Mouse (Mus musculus) retina, adult 2 months (tissue): ENCODE results near the gene Olfm3.

Source experiments
- DNase-seq: peaks from one replicate; pipeline ENCODE4 v3.0.0-alpha.2; 2012; ENCODE audit warnings: low read depth, low spot score

The Olfm3 gene

DNA sequence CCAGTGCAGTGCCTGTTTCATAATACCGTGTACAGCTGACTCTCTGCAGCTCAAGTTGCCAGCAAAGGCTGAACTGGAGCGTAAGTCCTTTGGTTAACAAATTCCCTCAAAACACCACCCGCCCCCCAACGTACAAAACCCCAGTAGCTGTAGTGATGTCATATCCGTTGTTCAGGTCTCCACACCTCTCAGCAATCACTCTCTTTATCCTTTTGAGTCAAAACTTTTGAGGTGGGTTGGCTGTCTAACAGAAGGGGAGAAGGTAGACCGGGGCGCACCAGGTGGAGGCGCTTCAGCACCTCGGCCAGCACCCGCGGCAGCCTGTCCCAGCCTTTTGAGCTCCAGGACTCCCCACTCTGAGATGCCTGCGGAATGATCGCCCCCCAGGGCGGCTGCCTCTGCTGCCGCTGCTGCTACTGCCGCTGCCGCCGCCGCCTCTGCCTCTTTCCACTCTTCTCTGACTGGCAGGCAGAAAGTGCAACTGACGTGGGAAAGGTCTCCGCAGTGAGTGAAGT is at the start of gene Olfm3:
Gene Olfm3 (plus strand): TSS at position 155 of the 515 bp plus-strand sequence.
- no peak for DNase-seq

DNA sequence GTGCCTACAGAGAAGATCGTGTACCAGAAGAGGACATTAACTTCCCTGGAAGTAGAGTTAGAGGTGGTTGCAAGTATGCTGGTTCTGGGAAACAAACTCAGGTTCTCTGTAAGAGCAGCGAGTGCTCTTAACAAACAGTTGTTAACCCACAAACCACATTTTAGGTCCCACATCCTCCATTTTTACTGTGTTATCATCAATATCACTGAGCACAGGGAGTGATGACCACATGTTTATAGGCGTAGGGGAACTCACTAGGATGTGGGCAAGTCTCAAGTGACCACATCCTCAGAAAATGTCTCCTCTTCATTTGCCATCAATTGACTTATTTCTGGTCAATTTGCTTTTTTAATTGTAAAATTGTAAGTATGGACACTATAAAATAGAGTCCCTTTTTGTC is 14.1 kb upstream of the Olfm3 start:
- no peak for DNase-seq

DNA sequence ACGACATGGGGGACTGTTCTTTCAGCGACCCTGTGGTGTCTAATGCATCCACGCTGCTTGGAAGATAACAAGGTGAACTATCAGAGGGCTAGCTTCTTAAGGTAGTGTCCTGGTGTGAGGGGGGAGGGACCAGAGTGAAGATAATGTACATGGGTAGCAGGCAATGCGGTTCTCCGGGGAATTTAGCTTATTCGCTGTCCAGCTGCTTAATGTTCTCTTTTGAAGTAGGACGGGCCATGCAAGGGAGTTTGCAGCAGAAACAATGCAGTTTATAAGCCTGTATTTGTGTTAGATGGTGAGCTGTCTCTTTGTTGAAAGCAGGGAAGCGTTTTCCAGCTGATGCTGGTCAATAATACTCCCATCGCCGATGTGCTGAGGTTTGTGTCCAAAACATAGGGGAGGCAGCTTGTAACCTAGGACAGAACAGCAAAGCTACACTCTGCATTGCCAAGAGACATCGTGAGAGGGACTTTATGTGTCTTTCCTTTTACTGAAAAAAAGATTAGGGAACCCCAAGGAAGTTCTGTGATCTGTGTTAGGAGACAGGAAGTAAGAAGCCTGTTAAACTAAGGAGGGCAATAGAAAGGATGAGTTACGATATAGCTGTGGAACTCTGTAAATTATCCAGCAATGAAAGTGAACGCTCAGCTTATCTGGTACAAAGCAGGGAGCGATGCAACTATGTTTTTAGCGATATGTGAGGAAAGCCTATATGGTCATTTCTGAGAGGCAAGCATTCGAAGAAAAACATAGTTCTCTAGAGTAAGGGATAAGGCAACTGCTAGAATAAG is 950 bp downstream of the Olfm3 start:
- no peak for DNase-seq

DNA sequence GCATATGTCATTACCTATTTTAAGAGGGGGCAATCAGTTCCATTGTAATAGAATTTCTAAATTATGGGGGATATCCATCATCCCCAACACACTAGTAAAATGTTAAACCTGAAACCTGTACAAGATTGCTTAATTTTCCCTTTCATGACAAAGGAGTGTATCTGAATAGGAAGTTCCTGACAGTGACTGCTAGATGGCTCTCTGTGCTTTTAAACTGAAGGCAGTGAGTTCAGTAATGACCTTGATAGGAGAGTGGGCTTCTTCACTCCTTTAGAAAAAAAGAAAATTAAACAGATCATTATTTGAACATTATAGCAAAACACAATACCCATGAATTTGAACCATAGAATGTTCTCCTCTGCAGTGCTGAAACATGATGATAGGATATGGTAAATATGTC is 3.7 kb downstream of the Olfm3 start:
- no peak for DNase-seq

DNA sequence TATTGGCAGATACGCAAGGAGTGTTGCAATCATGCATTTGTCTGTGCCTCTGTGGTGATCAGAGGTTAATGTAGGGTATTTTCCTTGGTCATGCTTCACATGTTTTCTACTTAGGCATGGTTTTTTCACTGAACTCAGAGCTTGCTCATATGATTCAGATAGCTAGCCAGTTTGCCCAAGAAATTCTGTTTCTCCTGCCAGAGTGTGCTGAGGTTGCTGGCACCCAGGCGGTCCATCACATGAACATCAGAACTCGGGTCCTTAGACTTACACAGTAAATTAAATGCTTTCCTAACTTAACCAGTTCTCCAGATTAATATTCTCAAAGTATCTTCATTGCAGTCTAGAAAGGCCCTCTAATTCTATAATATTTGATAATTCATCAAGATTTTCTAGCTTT is 5.0 kb downstream of the Olfm3 start:
- no peak for DNase-seq

DNA sequence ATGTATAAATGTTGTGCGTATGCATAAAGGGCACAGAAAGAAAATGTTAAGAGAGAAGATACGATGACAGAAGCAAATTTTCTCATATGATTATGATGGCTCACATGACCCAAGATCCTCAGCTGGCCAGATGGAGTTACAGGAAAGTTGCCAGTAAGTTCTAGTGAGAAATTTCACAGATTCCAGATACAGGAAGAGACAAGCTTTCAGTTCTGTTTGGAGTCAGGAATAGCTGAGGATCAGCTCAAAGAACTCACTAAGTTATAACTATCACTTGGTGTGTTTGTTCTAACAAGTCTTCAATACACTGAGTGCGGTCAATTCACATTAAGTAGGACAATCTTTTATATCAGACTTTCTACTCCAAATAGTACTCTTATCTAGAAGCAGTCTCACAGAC is 16.2 kb downstream of the Olfm3 start:
- no peak for DNase-seq

DNA sequence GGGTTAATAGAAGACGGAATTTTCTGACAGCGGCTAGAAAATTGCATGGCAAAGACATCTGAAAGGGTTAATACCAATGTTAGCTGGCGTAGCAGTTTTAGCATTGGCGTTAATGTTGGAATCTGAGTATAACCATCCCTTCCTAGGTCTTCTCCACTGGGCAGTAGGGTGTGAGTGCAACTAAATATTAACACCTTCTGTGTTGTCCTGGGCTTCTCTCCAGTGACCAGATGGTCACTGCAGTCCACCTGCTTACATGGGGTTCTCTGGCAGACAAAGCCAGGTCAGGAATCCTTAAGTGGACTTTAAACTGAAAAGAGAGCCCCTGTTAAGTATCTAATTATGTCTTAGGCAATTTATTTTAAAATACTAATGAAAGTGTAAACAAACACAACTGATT is 25.7 kb downstream of the Olfm3 start:
- no peak for DNase-seq

DNA sequence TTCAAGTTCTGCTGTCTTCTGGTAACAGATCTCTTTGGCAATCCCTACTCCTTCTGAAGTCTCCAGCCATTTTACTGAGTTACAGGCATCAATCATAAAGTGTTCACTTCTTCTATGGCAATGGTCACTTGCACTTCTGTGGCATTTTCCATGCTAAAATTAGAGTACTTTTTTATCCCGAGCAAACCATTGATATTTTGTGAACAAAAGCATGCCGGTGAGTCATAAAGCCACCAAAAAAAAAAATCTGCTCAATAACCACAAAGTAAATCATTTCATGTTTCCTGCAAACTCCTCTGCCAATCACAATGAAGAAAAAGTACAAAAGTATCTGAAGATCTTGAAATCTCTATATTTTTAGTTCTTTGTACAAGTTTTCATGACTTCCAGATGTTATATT is 26.5 kb downstream of the Olfm3 start:
- no peak for DNase-seq

DNA sequence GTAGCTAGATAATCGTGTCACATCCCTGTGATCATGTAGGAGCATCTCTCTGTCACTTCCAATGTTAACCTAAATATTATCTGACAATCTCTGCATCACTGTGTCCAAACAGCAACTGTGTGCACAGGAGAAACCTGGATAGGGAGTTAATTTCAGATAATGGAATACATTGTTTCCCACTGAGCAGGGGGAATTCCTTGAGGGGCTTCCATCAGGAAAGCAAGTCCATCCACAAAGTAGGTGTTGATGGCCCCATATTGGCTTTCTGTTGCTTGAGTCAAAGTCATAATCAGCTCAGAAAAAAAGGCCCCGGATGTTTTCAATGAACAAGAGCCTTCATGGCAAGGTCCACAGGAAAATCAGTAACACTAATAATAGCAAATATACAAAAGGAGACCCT is 26.9 kb downstream of the Olfm3 start:
- no peak for DNase-seq

DNA sequence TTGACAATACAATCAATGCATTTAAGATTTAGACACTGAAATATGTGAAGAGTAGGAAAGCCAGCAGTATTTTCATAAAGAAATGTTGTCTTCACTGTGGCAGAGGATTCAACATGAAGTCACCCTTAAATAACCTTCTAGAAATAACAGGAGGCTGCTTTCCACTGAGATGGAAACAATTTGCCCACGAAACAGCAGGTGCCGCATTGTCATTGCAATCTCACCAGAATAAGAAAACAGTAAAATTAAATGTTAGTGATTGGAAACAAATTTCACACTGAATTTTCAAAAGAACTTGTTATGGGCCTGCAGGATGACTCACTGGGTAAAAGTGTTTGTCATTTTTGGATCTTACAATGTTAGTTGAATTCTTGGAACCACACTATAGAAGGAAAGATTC is 29.0 kb downstream of the Olfm3 start:
- DNase-seq = no peak

DNA sequence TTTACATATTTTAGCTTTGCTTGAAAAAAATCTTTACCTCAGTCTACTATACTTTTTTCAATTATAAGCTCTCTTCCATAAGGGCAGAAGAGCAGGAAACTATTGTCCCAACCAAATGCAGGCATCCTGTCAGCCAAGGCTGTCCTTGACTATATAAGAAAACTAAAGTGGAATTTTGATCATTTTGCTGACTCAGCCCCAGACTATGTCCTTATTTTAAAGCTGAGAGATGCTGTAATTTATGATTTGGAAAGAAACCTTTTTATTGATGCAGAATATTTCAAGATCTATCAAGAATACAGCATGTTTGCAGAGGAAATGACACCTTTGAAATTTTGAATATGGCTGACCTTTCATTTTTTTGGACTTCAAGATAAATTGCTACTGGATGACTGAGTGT is 51.0 kb downstream of the Olfm3 start:
- DNase-seq = no peak

DNA sequence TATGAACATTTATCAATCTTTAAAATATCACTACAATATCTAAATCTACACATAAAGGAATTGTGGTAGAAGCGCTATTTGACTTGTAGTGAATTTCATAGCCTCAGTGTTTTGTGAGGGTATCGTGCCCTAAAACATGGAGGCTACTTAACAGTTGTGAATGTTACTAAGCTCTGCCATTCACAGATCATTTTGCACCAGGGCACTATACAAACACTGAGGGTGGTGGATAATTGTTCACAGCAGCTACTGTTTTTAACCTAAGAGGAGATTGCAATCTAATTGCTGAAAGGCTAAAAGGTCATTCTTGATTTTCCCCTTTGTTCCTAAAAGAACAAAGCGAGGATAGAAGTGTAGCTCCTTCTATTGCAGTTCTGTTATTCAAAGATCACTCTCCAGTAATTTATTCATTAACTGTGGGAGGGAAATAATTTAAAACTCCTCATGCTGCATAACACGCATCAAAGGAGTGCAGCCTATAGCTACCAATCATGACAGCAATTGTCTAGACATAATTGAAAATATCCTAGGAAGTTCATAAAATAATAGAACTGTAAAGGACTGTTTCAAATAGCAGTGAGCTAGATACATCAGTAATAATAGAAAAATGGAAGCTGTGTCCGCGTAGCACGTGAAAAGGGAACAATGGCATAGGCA is 55.6 kb downstream of the Olfm3 start:
- DNase-seq = no peak

DNA sequence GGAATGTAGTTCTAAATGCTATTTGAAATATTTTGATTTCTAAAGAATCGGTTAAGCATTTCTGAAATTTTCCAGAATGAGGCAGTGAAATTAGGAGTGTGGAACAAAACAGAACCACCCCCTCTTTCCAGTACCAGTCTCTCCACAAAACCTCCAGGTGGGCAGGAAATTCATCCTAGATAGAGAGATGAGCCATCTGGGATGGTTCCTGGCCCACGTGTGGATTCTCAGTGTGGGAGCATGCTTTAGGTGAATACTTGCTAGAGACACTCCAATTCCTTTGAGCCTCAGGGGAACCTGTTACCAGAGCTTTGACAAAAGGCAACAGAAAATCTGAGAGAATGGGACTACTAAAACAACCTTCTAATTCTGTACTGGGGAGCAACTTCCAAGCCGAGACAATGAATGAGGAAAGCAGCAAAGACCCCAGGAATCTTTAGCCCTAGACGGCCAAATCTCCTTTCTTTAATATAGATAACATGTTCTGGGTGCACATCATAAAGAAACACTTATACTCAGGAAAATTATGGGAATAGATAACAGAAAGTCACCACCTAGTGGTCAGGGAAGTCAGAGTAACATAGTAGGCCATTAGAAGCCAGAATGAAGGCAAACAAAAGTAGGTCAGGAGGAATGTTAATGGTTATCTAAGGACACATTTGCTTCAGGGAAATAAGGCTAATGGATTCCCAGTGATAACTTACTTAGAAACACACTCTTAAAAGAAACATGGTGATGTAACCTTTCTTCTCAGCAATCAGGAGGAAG is 58.6 kb downstream of the Olfm3 start:
- no peak for DNase-seq

DNA sequence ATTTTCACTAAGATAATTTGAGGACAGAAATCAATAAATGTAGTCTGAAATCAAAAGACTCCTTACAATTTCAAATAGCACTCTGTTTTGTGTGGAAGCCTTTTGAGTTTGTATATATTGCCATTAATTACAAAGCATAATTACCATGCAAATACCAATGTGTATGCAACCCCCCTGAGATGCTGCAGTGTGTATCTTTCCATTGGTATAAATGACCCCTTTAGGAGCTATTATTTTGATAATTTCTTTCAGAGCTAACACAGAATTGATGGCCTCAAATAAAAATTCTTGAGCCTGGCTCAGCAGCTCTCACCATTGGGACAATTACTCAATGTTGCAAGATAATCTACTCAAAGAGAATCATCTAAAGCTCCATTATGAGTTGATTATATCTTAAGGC is 67.3 kb downstream of the Olfm3 start:
- no peak for DNase-seq

DNA sequence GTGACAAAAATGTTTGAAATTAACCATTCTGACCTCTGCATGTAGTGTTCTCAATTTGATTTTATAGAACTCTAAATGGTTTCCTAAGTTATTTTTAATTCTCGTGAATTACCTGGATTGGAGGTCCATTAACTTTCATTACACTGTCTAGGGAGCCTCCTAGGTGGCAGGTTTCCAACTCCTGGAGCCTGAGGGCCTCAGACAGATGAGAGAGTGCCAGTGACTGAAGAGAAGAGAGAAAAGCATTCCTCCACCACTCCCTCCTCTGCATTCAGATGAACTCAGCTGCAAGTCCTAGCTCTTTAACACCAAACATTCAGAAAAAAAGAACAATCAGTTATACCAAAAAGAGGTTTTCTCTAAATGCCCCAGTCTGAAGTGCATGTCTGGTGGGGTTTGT is 68.6 kb downstream of the Olfm3 start:
- no peak for DNase-seq

DNA sequence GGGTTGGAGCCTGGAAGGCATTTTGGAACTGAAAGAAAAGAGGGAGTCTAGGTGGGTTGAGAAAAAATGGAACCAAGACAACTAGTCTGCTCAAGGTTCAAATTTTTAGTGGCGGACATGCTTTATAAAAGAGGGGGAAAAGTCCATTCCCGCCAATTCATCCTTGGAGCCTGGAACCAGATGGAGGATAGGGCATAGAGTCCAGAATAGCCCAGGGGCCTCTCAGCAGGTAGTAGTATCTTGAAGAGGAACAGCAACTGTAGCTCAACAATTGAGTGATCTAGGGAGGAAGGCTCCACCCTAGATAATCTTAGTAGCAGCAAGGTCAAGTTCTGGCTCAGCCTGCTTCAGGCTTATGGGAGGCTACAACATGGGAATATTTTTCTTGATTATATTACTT is 87.0 kb downstream of the Olfm3 start:
- DNase-seq = no peak

DNA sequence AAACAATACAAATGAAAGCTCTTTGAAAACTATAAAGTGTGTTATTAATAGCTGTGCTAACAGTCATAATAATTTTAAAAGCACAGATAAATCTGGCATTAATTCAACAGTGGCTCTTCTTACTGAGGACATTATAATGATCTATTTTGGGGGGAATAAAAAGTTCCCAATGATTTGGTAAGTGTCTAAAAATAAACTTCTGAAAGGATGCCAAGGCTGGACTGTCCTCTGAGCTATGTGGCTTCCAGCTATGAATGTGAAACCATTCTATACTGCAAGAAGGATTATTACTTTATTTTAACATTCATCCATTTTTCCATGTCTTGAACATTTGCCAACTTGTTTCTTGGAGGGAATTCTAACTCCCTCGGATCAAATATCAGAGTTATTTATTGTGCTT is 92.1 kb downstream of the Olfm3 start:
- DNase-seq = no peak

DNA sequence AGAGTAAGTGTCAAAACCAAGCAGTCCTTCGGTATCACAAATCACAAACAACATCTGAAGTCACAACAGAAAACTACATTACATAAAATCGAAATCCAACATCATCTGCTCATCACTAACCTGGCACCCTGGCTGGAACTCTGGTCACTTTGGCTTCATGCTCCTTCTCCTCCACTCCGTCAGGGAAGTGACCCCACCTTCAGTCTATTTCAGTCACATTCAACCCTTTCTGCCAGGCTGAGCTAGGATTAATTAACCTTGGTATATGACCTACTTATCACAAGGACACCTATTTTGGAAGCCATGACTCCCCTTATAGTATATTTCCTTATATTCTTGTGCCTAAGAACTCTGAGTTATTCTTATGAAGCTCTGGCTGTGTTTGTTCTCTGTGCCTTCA is 123.7 kb downstream of the Olfm3 start:
- DNase-seq = no peak

DNA sequence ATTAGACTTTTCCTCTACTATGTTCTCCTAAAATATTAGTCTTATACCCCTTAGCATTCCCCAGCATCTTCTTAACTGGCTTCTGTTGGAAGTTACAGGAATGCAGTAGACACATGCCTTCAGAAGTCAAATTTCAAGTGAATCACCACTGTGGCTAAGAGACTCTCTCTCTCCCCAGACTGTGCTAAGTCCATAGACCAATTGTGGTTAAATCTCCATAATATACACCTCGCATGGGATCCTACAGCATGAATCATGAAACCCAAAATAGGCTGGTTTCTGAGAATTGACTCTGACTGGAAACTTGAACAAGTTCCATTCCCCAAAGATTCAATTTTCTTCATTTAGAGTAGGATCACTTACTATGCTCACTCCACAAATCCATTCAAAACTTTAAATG is 124.2 kb downstream of the Olfm3 start:
- no peak for DNase-seq

DNA sequence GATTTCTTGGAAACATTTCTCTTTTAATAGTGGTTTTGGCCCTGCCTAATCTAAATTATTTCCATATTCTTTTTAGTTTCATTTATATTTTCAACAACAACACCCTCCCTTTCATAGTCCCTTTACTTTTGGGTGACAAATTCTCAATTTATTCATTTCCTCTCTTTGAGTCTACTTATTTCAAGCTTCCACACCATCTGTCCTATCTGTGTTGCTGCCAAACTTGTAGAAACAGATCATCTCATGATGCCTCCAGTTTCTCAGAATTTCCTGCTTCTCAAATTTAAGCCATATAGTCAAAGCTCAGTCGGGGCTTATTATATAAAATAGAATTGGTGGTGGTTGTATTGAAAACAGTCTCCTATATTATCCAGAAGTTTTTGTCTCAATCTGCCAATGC is 124.7 kb downstream of the Olfm3 start:
- no peak for DNase-seq

DNA sequence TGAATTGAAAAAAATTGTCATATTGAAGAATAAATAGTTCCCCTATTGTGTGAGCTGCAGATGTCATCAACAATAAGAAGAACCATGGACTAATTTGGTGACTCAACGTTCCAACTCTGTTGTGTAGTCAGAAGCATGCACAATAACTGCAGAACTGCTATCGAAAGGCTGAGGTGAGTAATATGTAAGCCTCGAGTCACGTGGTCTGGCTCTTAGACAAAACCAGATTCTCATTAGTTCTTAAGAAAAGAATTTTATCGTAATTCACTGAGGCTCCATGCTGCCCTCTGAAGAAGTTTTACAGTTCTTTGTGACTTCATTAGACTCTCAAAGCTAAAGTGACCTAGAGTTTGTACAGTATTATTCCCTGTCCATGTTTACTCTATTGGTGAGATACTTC is 145.2 kb downstream of the Olfm3 start:
- no peak for DNase-seq

DNA sequence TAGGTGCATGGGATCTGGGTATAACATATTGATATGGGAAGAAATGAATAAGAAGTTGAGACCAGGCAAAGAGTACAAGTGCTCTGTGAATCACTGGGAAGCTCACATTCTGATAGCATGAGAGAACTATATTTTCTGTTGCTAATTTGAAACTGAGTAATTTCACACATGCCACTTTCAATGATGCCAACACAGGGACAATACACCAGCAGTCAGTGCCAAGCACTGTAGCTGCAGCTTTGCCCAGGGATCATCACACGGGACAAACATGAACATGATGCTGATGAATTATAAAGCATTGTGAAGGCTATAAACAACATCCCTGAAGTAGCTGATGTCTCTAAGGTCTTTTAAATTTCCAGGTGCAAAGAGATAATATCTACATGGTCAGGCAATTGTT is 161.0 kb downstream of the Olfm3 start:
- no peak for DNase-seq
